Mouse (Mus musculus) olfactory bulb, adult 2 months (tissue): Measurements from ENCODE around the gene Acat1. TPM values are rescaled to one million over a fixed set of nuclear protein-coding genes. Genes with fewer than 3 reads are reported as not detected.

Source experiments
- H3K27ac ChIP-seq: fragments of 200-500 bp; 2 replicates; pipeline ENCODE4 v1.5.1; 2012; ENCODE audit warnings: low read depth, low read length; ENCODE audit not compliant: insufficient read depth
- H3K4me1 ChIP-seq: fragments of 200-500 bp; 2 replicates; pipeline ENCODE4 v1.6.1; 2012; ENCODE audit warnings: low read length; ENCODE audit not compliant: control insufficient read depth, insufficient read depth
- H3K4me3 ChIP-seq: fragments of 200-500 bp; 2 replicates; pipeline ENCODE4 v1.5.1; 2012; ENCODE audit warnings: mild to moderate bottlenecking, low read depth, low read length, moderate library complexity; ENCODE audit not compliant: insufficient read depth
- CTCF ChIP-seq: fragments of 200-500 bp; IDR thresholded peaks from 2 replicates; pipeline ENCODE4 v1.5.1; 2012; ENCODE audit warnings: low read depth, mild to moderate bottlenecking, low read length, moderate library complexity; ENCODE audit not compliant: insufficient read depth
- POLR2A ChIP-seq: fragments of 200-500 bp; IDR thresholded peaks from 2 replicates; pipeline ENCODE4 v1.6.1; 2012; ENCODE audit warnings: mild to moderate bottlenecking, low read depth, low read length, moderate library complexity; ENCODE audit not compliant: insufficient read depth
- WGBS: fragments of 180-500 bp; shearing (Covaris S2); methylation state at CpG from one replicate; pipeline ENCODE4 v1.1.7; 2018; 5-methylcytosine and 5-hydroxymethylcytosine counted together
- polyA plus RNA-seq: library from polyadenylated mRNA; stranded (reverse); fragments of >200 nt; gene quantifications from 2 replicates; pipeline ENCODE4 v1.2.4, GENCODE M21; 2012; ENCODE audit warnings: low replicate concordance; ENCODE audit not compliant: missing spikeins, insufficient read depth, insufficient read length

Gene Acat1
- not detected in 2 replicates for polyA plus RNA-seq

- Histone ChIP-seq H3K4me1 (peaks cover 6% of the 10 kb centered on the region; the same call in 1 of the 2 replicates), H3K4me3 (peak within 1 kb of the TSS; percentile 64), H3K27ac (peak within 1 kb of the TSS; percentile 59)
- peak; percentile 87 for TF ChIP-seq POLR2A
- 0 out of 2 replicates have a peak, but pooled peaks have one; percentile 8 for TF ChIP-seq CTCF
- under 1% methylated on average over 52 of the region's 52 CpGs for WGBS
Observed at GRCm38 (mm10) chr9:53609968-53610781, at the start of gene Acat1. Gene Acat1 (minus strand): TSS chr9:53610382.

GRCm38 (mm10) chr9:53634796-53635195, 24.6 kb upstream of the Acat1 start:
- 89% methylated on average over 6 of the region's 6 CpGs for WGBS
- Histone ChIP-seq H3K4me1 (no peaks in the 10 kb centered on the region), H3K27ac (no peak overlapping the region), H3K4me3 (no peak overlapping the region)
- no peak for TF ChIP-seq CTCF
- TF ChIP-seq POLR2A = no peak

GRCm38 (mm10) chr9:53615246-53615645, 5.1 kb upstream of the Acat1 start:
- WGBS = 82% methylated on average over 8 of the region's 8 CpGs
- no peaks in the 10 kb centered on the region; the same call in 1 of the 2 replicates for H3K4me1 ChIP-seq
- H3K27ac ChIP-seq = no peak overlapping the region
- no peak for TF ChIP-seq CTCF
- no peak for TF ChIP-seq POLR2A
- H3K4me3 ChIP-seq = no peak overlapping the region

GRCm38 (mm10) chr9:53614286-53614685, 4.1 kb upstream of the Acat1 start:
- Histone ChIP-seq H3K4me1 (no peaks in the 10 kb centered on the region; the same call in 1 of the 2 replicates), H3K4me3 (no peak overlapping the region), H3K27ac (no peak overlapping the region)
- 83% methylated on average over 4 of the region's 4 CpGs for WGBS
- no peak for TF ChIP-seq CTCF
- TF ChIP-seq POLR2A = no peak

- WGBS = 13% methylated on average over 12 of the region's 12 CpGs
- no peak for TF ChIP-seq CTCF
- TF ChIP-seq POLR2A = no peak
- H3K27ac ChIP-seq = peak overlapping the region; percentile 59
- H3K4me1 ChIP-seq = peaks cover 13% of the 10 kb centered on the region; the same call in 1 of the 2 replicates
- peak overlapping the region; percentile 64 for H3K4me3 ChIP-seq
Observed at GRCm38 (mm10) chr9:53609306-53609967, 745 bp downstream of the Acat1 start.

GRCm38 (mm10) chr9:53607816-53608215, 2.4 kb downstream of the Acat1 start:
- H3K4me1 ChIP-seq = peaks cover 15% of the 10 kb centered on the region; the same call in 1 of the 2 replicates
- TF ChIP-seq POLR2A (no peak), CTCF (no peak)
- 82% methylated on average over 4 of the region's 4 CpGs for WGBS

GRCm38 (mm10) chr9:53607192-53607591, 3.0 kb downstream of the Acat1 start:
- Histone ChIP-seq H3K27ac (no peak overlapping the region), H3K4me3 (no peak overlapping the region), H3K4me1 (peaks cover 15% of the 10 kb centered on the region; the same call in 1 of the 2 replicates)
- no peak for TF ChIP-seq CTCF
- no peak for TF ChIP-seq POLR2A
- WGBS = 95% methylated on average over 3 of the region's 3 CpGs

More at GRCm38 (mm10) chr9:53607816-53608215, 2.4 kb downstream of the Acat1 start:
- Histone ChIP-seq H3K4me3 (no peak overlapping the region), H3K27ac (no peak overlapping the region)

- H3K4me3 ChIP-seq = no peak overlapping the region
- WGBS = 89% methylated on average over 5 of the region's 5 CpGs
- no peak overlapping the region for H3K27ac ChIP-seq
- no peak for TF ChIP-seq CTCF
- no peak for TF ChIP-seq POLR2A
- peaks cover 15% of the 10 kb centered on the region; the same call in 1 of the 2 replicates for H3K4me1 ChIP-seq
Observed at GRCm38 (mm10) chr9:53604954-53605353, 5.2 kb downstream of the Acat1 start.

- no peak overlapping the region for H3K27ac ChIP-seq
- WGBS = 87% methylated on average over 3 of the region's 3 CpGs
- TF ChIP-seq CTCF (no peak), POLR2A (no peak)
- peaks cover 16% of the 10 kb centered on the region for H3K4me1 ChIP-seq
- H3K4me3 ChIP-seq = no peak overlapping the region
Observed at GRCm38 (mm10) chr9:53603849-53604248, 6.3 kb downstream of the Acat1 start.
